Mouse (Mus musculus) myocyte (in vitro differentiated cells): ENCODE results near the gene Pla2g15.

Experiments used
- MAX ChIP-seq: IDR thresholded peaks from one replicate; pipeline ENCODE4 v1.6.1; 2011; ENCODE audit warnings: low read depth, mild to moderate bottlenecking, control low read depth
- POLR2A ChIP-seq: IDR thresholded peaks from one replicate; pipeline ENCODE4 v1.6.1; 2011; ENCODE audit warnings: low read depth, mild to moderate bottlenecking, control low read depth, moderate library complexity; ENCODE audit not compliant: insufficient read length
- POLR2AphosphoS2 ChIP-seq: IDR thresholded peaks from one replicate; pipeline ENCODE4 v1.6.1; 2011; ENCODE audit warnings: low read depth, control low read depth; ENCODE audit not compliant: insufficient read length
- USF1 ChIP-seq: IDR thresholded peaks from one replicate; pipeline ENCODE4 v1.6.1; 2011; ENCODE audit warnings: low read depth, mild to moderate bottlenecking, control low read depth, moderate library complexity

DNA sequence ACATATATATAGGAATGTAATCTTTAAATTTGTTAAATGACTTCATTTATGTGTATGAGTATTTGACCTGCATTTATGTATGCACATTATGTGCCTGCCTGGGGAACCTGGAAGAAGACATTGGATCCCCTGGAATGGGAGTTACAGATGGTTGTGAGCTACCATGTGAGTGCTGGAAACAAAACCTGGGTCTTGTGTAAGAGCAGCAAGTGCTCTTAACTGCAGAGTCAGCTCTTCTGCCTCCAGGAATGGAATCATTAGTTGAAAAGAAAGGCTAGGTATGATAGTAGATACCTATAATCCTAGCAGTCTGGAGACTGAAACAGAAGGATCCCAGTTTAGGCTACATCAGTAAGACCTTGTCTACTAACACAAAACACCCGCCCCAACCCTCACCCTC lies 24.1 kb upstream of the Pla2g15 start:
- no peak for TF ChIP-seq POLR2A
- TF ChIP-seq POLR2AphosphoS2: no peak
- TF ChIP-seq MAX: no peak
- no peak for TF ChIP-seq USF1
